Mouse (Mus musculus) stomach, embryonic 15.5 days (tissue): ENCODE measurements around the gene Ovch2. TPM values are rescaled to one million over a fixed set of nuclear protein-coding genes. Genes with fewer than 3 reads are reported as not detected.
A peak's percentile ranks its signal among the peaks of the same experiment; 100 is the strongest.
"Not testable (repeated sequence)": the region's sequence is repeated elsewhere in the genome, so short reads cannot be mapped to it uniquely, and the experiment has no call there.

Experiments
- ATAC-seq: fragments of 200-750 bp; cut with Nextera tagmentation; 2 replicates; pipeline ENCODE4 v1.8.0; 2017; ENCODE audit warnings: low read depth, moderate number of reproducible peaks, moderate TSS enrichment; ENCODE audit not compliant: insufficient read depth, low FRiP score
- H3K27ac ChIP-seq: fragments of 300-500 bp; sonication (generic); 2 replicates; pipeline ENCODE4 v1.5.1; 2015; ENCODE audit warnings: mild to moderate bottlenecking, inconsistent platforms
- H3K27me3 ChIP-seq: fragments of 300-500 bp; sonication (generic); replicated peaks from 2 replicates; pipeline ENCODE4 v1.6.1; 2015; ENCODE audit warnings: inconsistent platforms
- H3K36me3 ChIP-seq: fragments of 300-500 bp; sonication (generic); 2 replicates; pipeline ENCODE4 v1.6.1; 2015; ENCODE audit warnings: inconsistent platforms
- H3K4me1 ChIP-seq: fragments of 300-500 bp; sonication (generic); 2 replicates; pipeline ENCODE4 v1.6.1; 2015; ENCODE audit warnings: inconsistent platforms
- H3K4me2 ChIP-seq: fragments of 300-500 bp; sonication (generic); 2 replicates; pipeline ENCODE4 v1.6.1; 2015; ENCODE audit warnings: mild to moderate bottlenecking, inconsistent platforms
- H3K4me3 ChIP-seq: fragments of 300-500 bp; sonication (generic); replicated peaks from 2 replicates; pipeline ENCODE4 v1.5.1; 2015; ENCODE audit warnings: inconsistent platforms
- H3K9ac ChIP-seq: fragments of 300-500 bp; sonication (generic); 2 replicates; pipeline ENCODE4 v1.6.1; 2015; ENCODE audit warnings: inconsistent platforms
- H3K9me3 ChIP-seq: fragments of 300-500 bp; sonication (generic); 2 replicates; pipeline ENCODE4 v1.6.1; 2016; ENCODE audit warnings: inconsistent platforms
- WGBS: fragments of 180-500 bp; shearing (Covaris S2); methylation state at CpG from one replicate; pipeline ENCODE4 v1.1.7; 2015; 5-methylcytosine and 5-hydroxymethylcytosine counted together
- polyA plus RNA-seq: library from polyadenylated mRNA; unstranded; fragments of >200 nt; fragmentation: Nextera tagmentation; extraction: Ambion mirVana; gene quantifications from 2 replicates; pipeline ENCODE4 v1.2.1, GENCODE M21; 2015

The Ovch2 gene
- not detected in 2 replicates for polyA plus RNA-seq

DNA sequence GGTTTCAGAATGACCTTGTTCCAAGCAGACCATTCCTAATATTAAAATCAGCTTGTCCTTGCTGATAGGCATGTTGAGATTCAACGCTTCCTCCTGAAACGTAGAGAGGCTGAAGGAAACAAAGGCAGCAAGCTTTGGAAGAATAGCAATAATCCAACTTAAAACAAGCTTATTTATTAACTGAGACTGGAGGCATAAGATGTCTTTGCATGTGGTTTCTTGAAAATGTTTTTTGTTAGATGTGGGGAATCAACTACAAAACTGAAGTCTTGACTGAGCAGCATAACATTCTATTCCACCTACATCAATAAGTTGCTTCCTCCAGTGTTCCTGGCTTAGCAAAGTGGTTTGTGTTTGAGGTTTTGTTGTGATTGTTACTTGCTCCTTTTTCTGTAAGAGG, at the start of gene Ovch2:
Gene Ovch2, minus strand, starts transcription at position 101 of the 400 bp plus-strand sequence.
- Histone ChIP-seq H3K9ac (no peak within 1 kb of the TSS), H3K36me3 (no peaks in the 10 kb centered on the region), H3K27me3 (no peaks in the 10 kb centered on the region), H3K4me2 (no peak within 1 kb of the TSS), H3K9me3 (no peaks in the 10 kb centered on the region), H3K4me1 (no peaks in the 10 kb centered on the region), H3K4me3 (no peak within 1 kb of the TSS), H3K27ac (no peak within 1 kb of the TSS)
- 82% methylated on average over 2 of the region's 2 CpGs for WGBS
- no peak for ATAC-seq

GRCm38 (mm10) chr7:107847390-107847789, 46.4 kb upstream of the Ovch2 start, which contains the start of gene Olfr470:
TSS of gene Olfr470 (minus strand) at chr7:107847490.
- 64% methylated on average over 1 of the region's 1 CpGs for WGBS
- H3K27me3 ChIP-seq, H3K36me3 ChIP-seq, H3K4me1 ChIP-seq, ATAC-seq, H3K27ac ChIP-seq, H3K4me2 ChIP-seq, H3K4me3 ChIP-seq, H3K9ac ChIP-seq, H3K9me3 ChIP-seq: not testable (repeated sequence)

DNA sequence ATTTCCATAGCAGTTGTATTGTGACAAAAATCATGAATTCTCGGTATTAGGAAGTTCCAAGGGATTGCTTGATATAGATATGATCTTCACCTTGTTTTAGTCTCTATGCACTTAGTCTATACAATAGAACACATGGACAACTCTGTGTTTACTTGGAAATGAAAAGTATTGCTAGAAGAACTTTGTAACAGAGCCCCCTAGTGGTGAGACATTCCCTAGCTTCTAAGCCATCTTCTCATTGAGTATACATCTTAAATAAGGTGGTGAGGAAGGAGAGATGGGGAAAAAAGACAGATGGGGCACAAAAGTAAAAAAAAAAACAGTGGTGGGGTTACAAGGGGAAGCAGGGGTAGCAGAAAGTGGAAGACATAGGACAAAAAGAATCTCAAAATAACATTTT, 40.7 kb upstream of the Ovch2 start:
- no peak for ATAC-seq
- Histone ChIP-seq H3K27me3 (no peaks in the 10 kb centered on the region), H3K4me2 (no peak overlapping the region), H3K4me1 (no peaks in the 10 kb centered on the region), H3K4me3 (no peak overlapping the region), H3K27ac (no peak overlapping the region), H3K36me3 (no peaks in the 10 kb centered on the region), H3K9me3 (no peaks in the 10 kb centered on the region), H3K9ac (no peak overlapping the region)
- 79% methylated on average over 1 of the region's 1 CpGs for WGBS

DNA sequence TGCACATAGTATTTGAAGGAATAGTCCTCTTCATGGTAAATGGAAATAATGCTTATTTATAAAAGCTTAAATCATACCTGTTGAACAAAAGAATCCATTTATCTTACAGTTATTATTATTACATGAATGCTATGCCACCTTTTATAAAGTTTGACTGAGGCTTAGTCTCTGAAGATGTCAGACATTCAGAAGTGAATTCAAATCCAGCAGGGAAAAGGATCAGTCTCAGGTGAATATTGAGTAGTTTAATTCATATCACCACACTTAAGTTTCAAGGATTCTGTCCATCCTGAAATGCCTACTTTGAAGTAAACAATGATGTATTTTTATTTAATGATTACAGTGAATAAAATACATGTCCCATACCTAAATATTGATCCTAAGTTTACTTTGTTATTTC, 24.4 kb upstream of the Ovch2 start, which contains the start of gene Olfr469:
Gene Olfr469, minus strand, starts transcription at position 101 of the 400 bp plus-strand sequence.
- not testable (repeated sequence) for H3K4me3 ChIP-seq, H3K4me2 ChIP-seq, H3K9ac ChIP-seq, H3K27ac ChIP-seq, ATAC-seq, H3K9me3 ChIP-seq, H3K36me3 ChIP-seq, H3K4me1 ChIP-seq, H3K27me3 ChIP-seq

GRCm38 (mm10) chr7:107823867-107824266, 22.9 kb upstream of the Ovch2 start:
- H3K4me1 ChIP-seq, H3K36me3 ChIP-seq, H3K27ac ChIP-seq, H3K9me3 ChIP-seq, H3K9ac ChIP-seq, H3K4me3 ChIP-seq, H3K27me3 ChIP-seq, H3K4me2 ChIP-seq, ATAC-seq: not testable (repeated sequence)
- WGBS, result 63% methylated on average over 2 of the region's 2 CpGs

DNA sequence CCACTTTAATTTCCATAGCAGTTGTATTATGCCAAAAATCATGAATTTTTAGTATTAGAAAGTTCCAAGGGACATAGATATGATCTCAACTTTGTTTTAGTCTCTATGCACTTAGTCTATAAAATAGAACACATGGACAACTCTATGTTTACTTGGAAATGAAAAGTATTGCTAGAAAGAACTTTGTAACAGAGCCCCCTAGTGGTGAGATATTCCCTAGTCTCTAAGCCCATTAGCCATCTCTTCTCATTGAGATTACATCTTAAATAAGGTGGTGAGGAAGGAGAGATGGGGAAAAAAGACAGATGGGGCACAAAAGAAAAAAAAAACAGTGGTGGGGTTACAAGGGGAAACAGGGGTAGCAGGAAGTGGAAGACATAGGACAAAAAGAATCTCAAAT, 18.4 kb upstream of the Ovch2 start:
- H3K4me2 ChIP-seq, result no peak overlapping the region
- no peaks in the 10 kb centered on the region for H3K9me3 ChIP-seq
- no peak overlapping the region for H3K27ac ChIP-seq
- ATAC-seq, result no peak
- no peak overlapping the region for H3K9ac ChIP-seq
- H3K36me3 ChIP-seq, result no peaks in the 10 kb centered on the region
- no peaks in the 10 kb centered on the region for H3K27me3 ChIP-seq
- H3K4me1 ChIP-seq, result no peaks in the 10 kb centered on the region
- no peak overlapping the region for H3K4me3 ChIP-seq

- H3K4me2 ChIP-seq, result no peak within 1 kb of the TSS
- no peaks in the 10 kb centered on the region for H3K9me3 ChIP-seq
- no peak within 1 kb of the TSS for H3K4me3 ChIP-seq
- H3K36me3 ChIP-seq, result no peaks in the 10 kb centered on the region
- no peaks in the 10 kb centered on the region for H3K27me3 ChIP-seq
- no peak within 1 kb of the TSS for H3K9ac ChIP-seq
- H3K4me1 ChIP-seq, result no peaks in the 10 kb centered on the region
- no peak for ATAC-seq
- H3K27ac ChIP-seq, result no peak within 1 kb of the TSS
Measured at GRCm38 (mm10) chr7:107811963-107812362, 11.0 kb upstream of the Ovch2 start, which contains the start of gene Olfr467. TSS of gene Olfr467 (plus strand) at chr7:107812263.

DNA sequence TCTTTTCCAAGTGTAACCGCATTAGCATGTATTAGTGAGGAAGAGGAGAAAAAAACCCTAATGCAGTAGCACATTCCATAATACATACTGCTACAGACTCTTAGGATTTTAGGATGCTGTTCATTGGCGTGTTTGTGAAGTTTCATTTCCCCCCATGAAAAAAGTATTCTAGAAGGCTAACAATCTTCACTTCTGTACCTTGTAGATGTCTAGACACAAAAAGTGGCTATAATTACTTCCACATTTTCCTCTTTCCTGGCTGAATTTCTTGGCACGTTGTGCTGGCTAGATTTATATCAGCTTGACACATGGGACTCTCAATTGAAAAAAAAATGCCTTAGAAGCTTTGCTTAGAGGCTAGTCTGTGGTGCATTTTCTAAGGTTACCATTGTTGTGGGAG, 1.1 kb upstream of the Ovch2 start:
- Histone ChIP-seq H3K4me3 (no peak overlapping the region), H3K27ac (no peak overlapping the region), H3K9ac (no peak overlapping the region), H3K27me3 (no peaks in the 10 kb centered on the region), H3K9me3 (no peaks in the 10 kb centered on the region), H3K36me3 (no peaks in the 10 kb centered on the region), H3K4me1 (no peaks in the 10 kb centered on the region), H3K4me2 (no peak overlapping the region)
- 65% methylated on average over 3 of the region's 3 CpGs for WGBS
- ATAC-seq, result no peak

DNA sequence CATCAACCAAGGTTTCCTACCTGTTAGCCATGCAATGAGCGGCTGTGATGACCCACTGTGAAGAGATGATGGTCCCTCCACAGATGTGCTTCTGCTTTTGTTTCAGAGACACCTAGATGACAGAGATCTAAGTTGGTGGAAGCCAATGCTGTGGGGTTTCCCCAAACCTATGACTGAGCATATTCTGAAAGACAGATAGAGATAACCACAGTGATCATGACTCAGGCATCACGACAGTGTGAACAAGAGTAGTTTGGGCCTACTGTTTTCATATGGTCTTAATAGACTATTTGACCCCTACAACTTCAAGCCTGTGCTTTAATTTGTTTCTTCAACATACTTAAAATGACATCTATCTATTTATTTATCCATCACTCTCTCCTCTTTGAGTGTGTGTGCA, 4.5 kb downstream of the Ovch2 start:
- Histone ChIP-seq H3K36me3 (no peaks in the 10 kb centered on the region), H3K9ac (no peak overlapping the region), H3K9me3 (no peaks in the 10 kb centered on the region), H3K4me1 (no peaks in the 10 kb centered on the region), H3K4me3 (no peak overlapping the region), H3K27ac (no peak overlapping the region), H3K27me3 (no peaks in the 10 kb centered on the region), H3K4me2 (no peak overlapping the region)
- WGBS, result 89% methylated on average over 2 of the region's 2 CpGs
- no peak for ATAC-seq

GRCm38 (mm10) chr7:107787977-107788620, 12.9 kb downstream of the Ovch2 start:
- Histone ChIP-seq H3K9ac (no peak overlapping the region), H3K4me1 (no peaks in the 10 kb centered on the region), H3K4me2 (no peak overlapping the region), H3K27ac (no peak overlapping the region), H3K36me3 (no peaks in the 10 kb centered on the region), H3K9me3 (no peaks in the 10 kb centered on the region), H3K27me3 (no peaks in the 10 kb centered on the region), H3K4me3 (no peak overlapping the region)
- ATAC-seq, result no peak
- WGBS, result 58% methylated on average over 3 of the region's 3 CpGs

DNA sequence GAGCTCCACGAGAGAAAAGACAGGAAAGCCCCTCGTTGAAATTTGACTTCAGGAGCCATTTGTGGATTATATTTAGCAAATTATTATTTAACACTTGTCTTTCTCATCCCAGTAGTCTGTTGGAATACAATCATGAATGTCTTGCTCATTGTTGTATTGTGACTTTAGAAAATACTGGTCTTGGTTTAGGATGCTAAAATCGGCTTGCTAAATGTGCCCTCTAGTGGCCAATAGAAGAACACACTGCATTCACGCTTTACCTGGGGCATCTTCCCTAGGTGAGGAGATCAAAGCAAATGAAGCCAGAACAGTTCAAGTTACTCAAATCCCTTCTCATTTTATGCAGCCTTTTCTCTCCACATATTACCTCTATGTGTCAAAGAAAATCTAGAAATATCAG, 21.4 kb downstream of the Ovch2 start:
- H3K9me3 ChIP-seq, result no peaks in the 10 kb centered on the region
- no peak overlapping the region for H3K4me2 ChIP-seq
- H3K27ac ChIP-seq, result no peak overlapping the region
- no peak overlapping the region for H3K9ac ChIP-seq
- H3K4me1 ChIP-seq, result no peaks in the 10 kb centered on the region
- no peak overlapping the region for H3K4me3 ChIP-seq
- no peaks in the 10 kb centered on the region for H3K27me3 ChIP-seq
- H3K36me3 ChIP-seq, result no peaks in the 10 kb centered on the region
- 42% methylated on average over 4 of the region's 4 CpGs for WGBS
- ATAC-seq, result no peak

DNA sequence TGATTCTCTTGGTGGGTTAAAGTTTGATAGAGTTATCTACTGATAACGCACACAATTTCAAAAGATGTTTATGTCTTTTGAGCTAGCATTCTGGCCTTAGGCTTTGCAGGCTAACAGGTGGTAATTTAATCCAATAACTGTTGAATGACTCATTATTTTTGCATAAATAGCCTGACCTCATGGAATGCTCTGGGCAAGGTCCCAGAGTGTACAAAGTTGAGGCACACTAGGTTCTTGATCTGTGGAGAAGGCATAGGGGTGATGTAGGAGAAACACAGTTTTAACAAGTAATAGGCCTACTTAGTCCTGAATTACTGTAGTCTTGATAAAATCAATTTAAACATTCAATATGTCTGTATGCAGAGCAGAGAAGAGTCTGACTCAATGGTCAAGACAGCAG, 22.8 kb downstream of the Ovch2 start:
- Histone ChIP-seq H3K9me3 (no peaks in the 10 kb centered on the region), H3K9ac (no peak overlapping the region), H3K27me3 (no peaks in the 10 kb centered on the region), H3K4me2 (no peak overlapping the region), H3K27ac (no peak overlapping the region), H3K4me3 (no peak overlapping the region), H3K36me3 (no peaks in the 10 kb centered on the region), H3K4me1 (no peaks in the 10 kb centered on the region)
- 66% methylated on average over 1 of the region's 1 CpGs for WGBS
- ATAC-seq, result 0 out of 2 replicates have a peak, but pooled peaks have one; percentile 2

DNA sequence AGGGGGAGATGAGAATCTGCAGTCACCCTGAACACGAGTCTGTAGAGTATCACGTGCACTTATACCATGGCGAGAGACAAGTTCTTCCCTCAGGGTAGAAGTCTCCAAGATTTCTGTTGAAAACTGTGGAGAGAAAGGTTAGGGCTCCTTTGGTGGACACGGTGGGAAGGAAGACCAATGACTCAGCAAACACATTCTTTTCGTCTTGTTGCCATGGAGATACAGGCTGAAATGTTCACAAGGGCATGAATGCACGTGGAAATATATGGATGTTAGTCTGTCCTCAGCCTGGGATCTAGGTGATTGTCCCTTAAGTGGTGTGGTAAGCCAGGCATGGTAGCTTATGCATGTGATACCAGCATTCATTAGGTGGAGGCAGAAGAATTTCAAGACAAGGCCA, 30.2 kb downstream of the Ovch2 start:
- WGBS, result 61% methylated on average over 6 of the region's 6 CpGs
- Histone ChIP-seq H3K4me2 (no peak overlapping the region), H3K4me1 (no peaks in the 10 kb centered on the region), H3K9me3 (no peaks in the 10 kb centered on the region), H3K36me3 (no peaks in the 10 kb centered on the region), H3K9ac (no peak overlapping the region), H3K27me3 (no peaks in the 10 kb centered on the region), H3K27ac (no peak overlapping the region), H3K4me3 (no peak overlapping the region)
- no peak for ATAC-seq
